Mouse (Mus musculus): Measurements from ENCODE around the gene Mipol1. TPM values are rescaled to one million over a fixed set of nuclear protein-coding genes. Genes with fewer than 3 reads are reported as not detected.
"Not testable (repeated sequence)": the region's sequence is repeated elsewhere in the genome, so short reads cannot be mapped to it uniquely, and the experiment has no call there.

Gene Mipol1
- total and polyA plus RNA-seq, 3 experiments, result 6.4 to 10.4 (median 6.6) TPM

- Histone ChIP-seq H3K27me3 (replicated peaks) (no peaks in the 10 kb centered on the region), H3K4me1 (ENCODE audit: control insufficient read depth in 1 of 2, insufficient read depth in 2 of 2) (no peaks in the 10 kb centered on the region), H3K9me3 (replicated peaks; ENCODE audit: low read length) (no peaks in the 10 kb centered on the region), H3K79me2 (replicated peaks; ENCODE audit: control insufficient read depth, extremely low read depth, insufficient read depth, poor library complexity, severe bottlenecking) (no peaks in the 10 kb centered on the region), H3K27ac (ENCODE audit: insufficient read depth, low read depth) (no peak overlapping the region), H3K4me2 (ENCODE audit: insufficient read depth, low read depth, poor library complexity, severe bottlenecking) (no peak overlapping the region), H3K36me3 (replicated peaks in 1 of 2; ENCODE audit: control insufficient read depth in 1 of 2, insufficient read depth in 1 of 2, low read length in 1 of 2) (no peaks in the 10 kb centered on the region), H3K9ac (ENCODE audit: insufficient read depth, low read depth) (no peak overlapping the region), H3K4me3 (replicated peaks in 1 of 3; ENCODE audit: low read depth in 2 of 3, low read length in 2 of 3, poor library complexity in 1 of 3) (no peak overlapping the region)
- no peak for DNase-seq (ENCODE audit: extremely low read depth)
- dilution Hi-C loops (cut with MboI; ENCODE audit: extremely low pct_ligation_motif_present, extremely low pct_unique_long_range_greater_than_20kb, low sequenced_read_pairs), result no loop called here
- in situ Hi-C loops (cut with MboI; ENCODE audit: low pct_ligation_motif_present, low pct_unique_long_range_greater_than_20kb, low sequenced_read_pairs), result no loop called here
- no peak for TF ChIP-seq USF2 (conservative IDR thresholded peaks at IDR 0.05; ENCODE audit: low read depth, low read length)
- no peak for TF ChIP-seq JUND (conservative IDR thresholded peaks at IDR 0.05; ENCODE audit: low read depth, low read length)
- peak; percentile 81 for TF ChIP-seq ETS1 (conservative IDR thresholded peaks at IDR 0.05; ENCODE audit: low read depth, low read length)
- TF ChIP-seq ZKSCAN1 (IDR thresholded peaks at IDR 0.05; ENCODE audit: borderline replicate concordance, low read depth, low read length), result no peak
- no peak for TF ChIP-seq MAZ (IDR thresholded peaks at IDR 0.05; ENCODE audit: low read depth, low read length)
- no peak for TF ChIP-seq SIN3A (IDR thresholded peaks at IDR 0.05; ENCODE audit: low read length)
- no peak for TF ChIP-seq BHLHE40 (IDR thresholded peaks at IDR 0.05; ENCODE audit: low read depth, low read length)
- TF ChIP-seq JUN (IDR thresholded peaks at IDR 0.05; ENCODE audit: insufficient read depth, low read depth, low read length), result no peak
These were observed 25.9 kb upstream of the Mipol1 start for GRCm38 (mm10) chr12:57204276-57204851.

- no peak for DNase-seq (ENCODE audit: extremely low read depth)
- dilution Hi-C loops (cut with MboI; ENCODE audit: extremely low pct_ligation_motif_present, extremely low pct_unique_long_range_greater_than_20kb, low sequenced_read_pairs) (no loop called here), in situ Hi-C loops (cut with MboI; ENCODE audit: low pct_ligation_motif_present, low pct_unique_long_range_greater_than_20kb, low sequenced_read_pairs) (no loop called here)
- Histone ChIP-seq H3K4me1 (ENCODE audit: control insufficient read depth in 1 of 2, insufficient read depth in 2 of 2) (peaks cover 0 to 5% of the 10 kb centered on the region in 2 experiments; a peak in 1 of 4 replicates), H3K36me3 (replicated peaks in 1 of 2; ENCODE audit: control insufficient read depth in 1 of 2, insufficient read depth in 1 of 2, low read length in 1 of 2) (no peaks in the 10 kb centered on the region), H3K9me3 (replicated peaks; ENCODE audit: low read length) (no peaks in the 10 kb centered on the region), H3K27ac (ENCODE audit: insufficient read depth, low read depth) (no peak overlapping the region), H3K79me2 (replicated peaks; ENCODE audit: control insufficient read depth, extremely low read depth, insufficient read depth, poor library complexity, severe bottlenecking) (no peaks in the 10 kb centered on the region), H3K9ac (ENCODE audit: insufficient read depth, low read depth) (peak overlapping the region; percentile 13; the same call in 1 of the 2 replicates), H3K4me3 (replicated peaks in 1 of 3; ENCODE audit: low read depth in 2 of 3, low read length in 2 of 3, poor library complexity in 1 of 3) (peak overlapping the region in 1 of 3 experiments; percentile 51), H3K27me3 (replicated peaks) (no peaks in the 10 kb centered on the region), H3K4me2 (ENCODE audit: insufficient read depth, low read depth, poor library complexity, severe bottlenecking) (peak overlapping the region; percentile 47)
- no peak for TF ChIP-seq ETS1 (conservative IDR thresholded peaks at IDR 0.05; ENCODE audit: low read depth, low read length)
- TF ChIP-seq CHD1 (IDR thresholded peaks at IDR 0.05; ENCODE audit: low read depth, low read length), result no peak
- no peak for TF ChIP-seq ZNF384 (IDR thresholded peaks at IDR 0.05; ENCODE audit: low read depth, low read length)
- TF ChIP-seq UBTF (IDR thresholded peaks at IDR 0.05; ENCODE audit: low read depth, low read length), result no peak
These were observed 18.6 kb upstream of the Mipol1 start for GRCm38 (mm10) chr12:57211353-57212311.

GRCm38 (mm10) chr12:57212463-57212862, 17.8 kb upstream of the Mipol1 start:
- H3K4me1 ChIP-seq (ENCODE audit: control insufficient read depth in 1 of 2, insufficient read depth in 2 of 2); dilution Hi-C loops (cut with MboI; ENCODE audit: extremely low pct_ligation_motif_present, extremely low pct_unique_long_range_greater_than_20kb, low sequenced_read_pairs); H3K27me3 ChIP-seq (replicated peaks); H3K79me2 ChIP-seq (replicated peaks; ENCODE audit: control insufficient read depth, extremely low read depth, insufficient read depth, poor library complexity, severe bottlenecking); H3K9me3 ChIP-seq (replicated peaks; ENCODE audit: low read length); DNase-seq (ENCODE audit: extremely low read depth); H3K36me3 ChIP-seq (replicated peaks in 1 of 2; ENCODE audit: control insufficient read depth in 1 of 2, insufficient read depth in 1 of 2, low read length in 1 of 2); H3K27ac ChIP-seq (ENCODE audit: insufficient read depth, low read depth); in situ Hi-C loops (cut with MboI; ENCODE audit: low pct_ligation_motif_present, low pct_unique_long_range_greater_than_20kb, low sequenced_read_pairs); H3K9ac ChIP-seq (ENCODE audit: insufficient read depth, low read depth); H3K4me3 ChIP-seq (replicated peaks in 1 of 3; ENCODE audit: low read depth in 2 of 3, low read length in 2 of 3, poor library complexity in 1 of 3); H3K4me2 ChIP-seq (ENCODE audit: insufficient read depth, low read depth, poor library complexity, severe bottlenecking): not testable (repeated sequence)
